Mouse (Mus musculus) c-Kit-positive CD71-positive TER-119-negative erythroid progenitor cells, embryonic 14.5 days (primary cell): ENCODE measurements around the gene Nkain4.

Experiments used
- DNase-seq: peaks from one replicate; pipeline ENCODE4 v3.0.0-alpha.2; 2013; ENCODE audit warnings: low read depth

The Nkain4 gene

DNA sequence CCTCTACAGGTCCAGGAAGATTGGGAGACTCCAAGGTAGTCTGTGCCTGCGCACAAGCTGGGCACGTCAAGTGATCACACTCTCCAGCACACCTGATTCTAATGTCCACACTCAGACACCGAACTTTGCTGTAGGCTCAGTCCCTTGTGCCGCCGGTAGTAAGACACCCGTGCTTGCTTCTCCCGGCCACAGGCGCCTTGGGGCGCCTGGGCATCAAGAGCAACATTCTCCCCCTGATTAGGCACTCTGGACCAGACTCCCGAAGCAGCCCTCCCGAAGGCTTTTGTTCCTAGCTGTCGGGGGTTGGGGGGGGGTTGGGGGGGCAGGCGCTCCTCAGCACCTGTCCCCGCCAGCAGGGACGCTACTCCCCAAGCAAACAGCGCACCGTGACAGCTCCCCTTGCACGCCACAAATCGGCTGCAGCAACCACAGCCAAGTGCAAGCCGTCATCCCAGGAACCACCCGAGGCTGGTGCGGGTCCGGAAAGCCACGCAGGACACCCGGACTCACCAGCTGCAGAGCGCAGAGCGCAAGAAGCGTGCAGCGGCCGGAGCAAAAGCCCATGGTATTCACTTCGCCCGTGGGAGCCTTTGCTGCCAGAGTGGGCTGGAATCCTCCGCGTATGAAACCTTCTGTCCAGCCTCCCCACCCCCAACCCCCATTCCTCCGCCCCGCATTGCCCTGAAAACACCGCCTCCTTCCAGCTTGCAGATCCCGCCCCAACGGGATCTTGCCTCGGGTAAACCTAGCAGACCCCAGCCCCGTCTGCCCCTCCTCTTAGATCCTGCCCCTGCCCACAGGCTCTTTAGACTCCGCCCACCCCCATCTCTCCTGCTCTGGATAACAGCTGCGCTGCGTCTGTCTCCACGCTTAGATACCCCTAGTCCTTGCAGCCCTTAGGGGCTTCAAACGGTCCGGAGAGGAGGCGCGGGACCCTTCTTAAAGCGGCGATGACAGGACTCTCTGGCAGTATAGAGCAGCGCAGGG, at the start of gene Nkain4:
Nkain4 (minus strand) TSS at position 639 of the 987 bp plus-strand sequence.
- DNase-seq, result no peak

DNA sequence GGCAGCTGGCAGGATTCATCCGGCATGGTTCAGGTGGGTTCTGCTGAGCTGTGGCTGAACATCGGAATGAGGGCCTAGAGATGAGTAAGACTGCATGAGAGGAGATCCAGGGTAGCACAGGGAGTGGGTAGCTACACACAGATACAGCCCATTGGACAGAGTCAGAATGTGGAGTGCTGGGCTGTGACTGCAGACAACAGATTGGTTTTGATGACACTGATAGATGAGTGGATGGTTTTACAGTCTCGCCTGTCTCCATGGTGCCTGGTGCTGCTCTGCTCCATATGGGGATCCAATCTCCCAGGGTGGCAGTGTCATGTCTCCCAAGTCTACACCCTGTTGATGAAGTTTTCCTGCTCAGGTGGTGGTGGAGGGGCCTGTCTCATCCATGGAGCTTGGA, 42.4 kb upstream of the Nkain4 start:
- DNase-seq, result no peak

DNA sequence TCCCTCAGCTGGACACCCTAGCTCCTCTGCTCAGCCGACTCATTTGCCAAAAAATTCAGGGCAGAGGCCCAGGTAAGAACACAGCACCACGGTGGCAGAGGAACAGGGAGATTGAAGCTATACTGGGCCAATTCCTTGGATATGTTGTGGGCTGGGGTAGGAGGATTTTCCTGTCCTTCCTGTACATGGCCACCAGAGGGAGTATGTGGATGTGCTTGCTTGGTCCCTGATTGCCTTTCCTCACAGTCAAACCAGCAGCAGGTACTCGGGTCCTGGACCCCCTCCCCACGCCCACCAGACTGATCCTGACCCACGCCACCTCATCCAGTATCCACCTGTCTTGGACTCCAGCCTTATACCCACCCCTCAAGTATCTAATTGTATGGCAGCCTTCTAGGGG, 41.9 kb upstream of the Nkain4 start:
- peak; percentile 11 for DNase-seq

GRCm38 (mm10) chr2:180995457-180995856, 41.0 kb upstream of the Nkain4 start:
- no peak for DNase-seq

DNA sequence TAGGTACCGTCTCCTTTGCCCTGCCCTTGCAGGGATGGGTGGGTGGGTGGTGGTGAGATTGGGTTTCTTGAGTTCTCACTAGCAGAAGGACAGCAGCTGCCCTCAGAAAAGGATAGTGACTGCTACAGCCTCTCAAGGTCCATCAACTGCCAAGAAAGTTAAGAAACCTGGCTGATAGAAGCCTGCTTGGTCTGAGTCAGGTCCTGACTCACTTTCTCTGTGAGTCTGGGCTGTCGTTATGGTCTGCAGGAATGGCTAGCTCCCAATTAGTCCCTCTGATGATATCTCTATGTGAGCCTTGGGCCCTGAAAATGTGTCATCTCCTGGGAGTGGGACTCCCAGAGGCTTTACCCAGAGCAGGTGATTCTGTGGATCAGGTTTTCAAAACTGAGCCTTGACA, 39.9 kb upstream of the Nkain4 start:
- DNase-seq, result no peak

GRCm38 (mm10) chr2:180990347-180990746, 35.8 kb upstream of the Nkain4 start:
- no peak for DNase-seq

- no peak for DNase-seq
Measured at GRCm38 (mm10) chr2:180988948-180989347, 34.4 kb upstream of the Nkain4 start.

GRCm38 (mm10) chr2:180988347-180988913, 33.9 kb upstream of the Nkain4 start:
- DNase-seq, result no peak

DNA sequence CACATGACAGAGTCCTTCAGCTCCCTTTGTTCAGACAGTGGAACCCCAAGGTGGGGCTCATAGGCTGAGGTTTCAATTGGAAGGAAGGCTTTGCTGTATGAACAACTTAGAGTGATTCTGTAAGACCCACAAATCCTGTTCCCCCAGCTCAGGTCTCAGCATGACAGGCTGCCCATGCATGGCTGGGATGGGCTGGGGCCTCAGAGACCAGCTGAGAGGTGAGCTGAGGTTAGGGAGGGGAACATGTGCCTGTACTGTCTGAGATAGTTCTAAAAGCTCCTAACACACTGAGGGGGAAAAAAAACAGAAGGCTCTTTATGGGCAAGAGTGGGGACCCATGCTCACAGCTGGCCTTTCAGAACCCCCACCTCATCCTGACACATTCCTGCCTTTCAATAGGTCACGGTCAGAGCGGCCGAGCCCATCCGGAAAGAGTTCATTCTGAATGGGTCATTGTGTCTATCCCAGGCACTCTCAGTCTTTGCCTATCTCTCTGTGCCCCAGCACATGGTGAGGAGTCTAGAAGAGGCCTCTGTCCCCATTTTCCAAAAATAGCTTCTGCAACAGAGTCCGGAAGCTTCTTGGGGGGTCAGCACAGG, 33.0 kb upstream of the Nkain4 start:
- DNase-seq, result no peak

DNA sequence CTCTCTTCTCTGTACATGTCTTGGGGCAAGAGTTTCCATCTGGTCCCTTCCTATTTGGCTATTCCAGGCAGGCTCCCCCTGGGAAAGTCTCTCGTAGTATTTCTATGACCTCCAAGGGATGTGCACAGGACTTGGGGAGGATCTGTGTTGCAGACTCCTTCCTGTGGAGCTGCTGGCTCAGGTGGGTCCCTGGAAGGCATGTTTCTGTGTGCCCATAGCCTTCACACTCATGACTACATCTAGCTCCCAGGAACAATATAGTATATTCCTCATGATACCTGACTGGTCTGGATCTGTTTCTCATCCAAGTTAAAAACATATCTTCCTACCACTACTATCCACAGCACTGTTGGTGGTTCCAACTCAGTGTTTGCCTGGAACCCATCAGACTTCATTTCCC, 32.5 kb upstream of the Nkain4 start:
- no peak for DNase-seq

DNA sequence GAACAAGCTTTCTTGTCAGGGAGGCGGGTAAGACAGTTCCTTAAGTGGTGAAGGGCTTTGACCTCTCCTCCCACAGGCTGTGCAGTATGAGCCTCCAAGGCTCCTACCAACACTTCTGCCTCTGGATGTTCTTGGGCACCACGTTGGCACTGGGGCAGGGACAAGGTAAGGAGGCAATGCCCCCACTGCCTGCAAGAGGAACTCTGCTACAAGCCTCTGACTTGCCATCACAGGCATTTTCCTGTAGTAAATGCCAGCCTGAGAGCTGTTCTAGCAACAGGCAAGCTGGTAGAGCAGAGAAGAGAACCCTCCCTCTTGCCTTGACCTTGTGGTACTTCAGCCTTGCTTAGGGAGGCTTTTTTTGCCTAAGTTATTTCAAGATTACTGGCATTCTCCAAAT, 31.9 kb upstream of the Nkain4 start, which contains the start of gene Col20a1:
Col20a1 (plus strand) TSS at position 87 of the 400 bp plus-strand sequence.
- no peak for DNase-seq

- no peak for DNase-seq
Measured at GRCm38 (mm10) chr2:180985635-180986034, 31.1 kb upstream of the Nkain4 start.

DNA sequence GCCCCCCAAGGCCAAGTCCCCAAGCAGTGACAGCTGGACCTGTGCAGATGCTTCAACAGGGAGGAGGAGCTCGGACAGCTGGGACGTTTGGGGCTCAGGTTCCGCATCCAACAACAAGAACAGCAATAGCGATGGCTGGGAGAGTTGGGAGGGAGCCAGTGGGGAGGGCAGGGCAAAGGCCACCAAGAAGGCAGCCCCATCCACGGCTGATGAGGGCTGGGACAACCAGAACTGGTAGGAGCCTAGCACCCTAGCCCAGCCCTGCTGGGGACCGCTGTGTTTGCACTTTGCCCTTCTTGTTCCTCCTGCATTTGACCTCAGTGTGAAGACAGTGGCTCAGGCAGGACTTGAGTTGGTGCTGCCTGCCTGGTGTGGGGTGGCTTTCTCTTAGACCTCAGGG, 26.6 kb upstream of the Nkain4 start:
- DNase-seq, result no peak

DNA sequence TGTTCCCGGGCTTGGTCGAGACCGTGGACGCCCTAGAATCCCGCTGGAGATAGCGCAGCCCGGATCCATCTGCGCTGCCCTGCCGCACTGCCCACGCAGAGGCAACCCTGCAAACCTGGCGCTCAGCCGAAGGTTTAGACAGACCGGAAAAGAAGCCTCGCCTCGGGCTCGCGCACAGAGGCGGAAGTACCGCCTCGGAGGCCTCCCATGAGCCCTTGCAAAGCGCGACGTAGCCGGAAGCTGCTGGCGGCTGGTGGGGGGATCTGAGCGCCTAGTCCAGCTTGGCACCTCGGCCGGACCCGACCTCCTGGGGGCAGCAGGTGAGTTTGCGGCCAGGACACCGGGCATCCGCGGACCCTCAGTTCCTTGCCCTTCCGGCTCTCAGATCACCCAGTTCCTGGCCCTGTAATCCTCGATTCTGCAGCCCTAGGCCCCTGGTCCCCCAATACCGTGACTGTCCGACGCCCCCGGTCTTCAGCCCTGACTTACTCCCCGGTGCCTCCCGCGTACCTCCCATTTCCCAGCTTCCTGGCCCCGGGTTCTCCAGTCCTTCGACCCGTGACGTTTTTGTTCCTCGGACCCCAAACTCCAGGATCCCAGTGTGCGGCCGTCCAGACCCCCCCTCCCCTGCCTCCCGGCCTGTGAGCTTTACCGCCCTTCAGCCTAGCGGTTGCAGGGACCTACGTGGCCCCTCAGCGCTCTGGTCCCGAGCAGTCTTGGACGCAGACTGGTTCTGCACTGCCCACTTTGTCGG, 12.7 kb upstream of the Nkain4 start, which contains the start of gene Arfgap1:
Arfgap1 (plus strand) TSS at position 216 of the 754 bp plus-strand sequence.
- DNase-seq, result peak; percentile 75

DNA sequence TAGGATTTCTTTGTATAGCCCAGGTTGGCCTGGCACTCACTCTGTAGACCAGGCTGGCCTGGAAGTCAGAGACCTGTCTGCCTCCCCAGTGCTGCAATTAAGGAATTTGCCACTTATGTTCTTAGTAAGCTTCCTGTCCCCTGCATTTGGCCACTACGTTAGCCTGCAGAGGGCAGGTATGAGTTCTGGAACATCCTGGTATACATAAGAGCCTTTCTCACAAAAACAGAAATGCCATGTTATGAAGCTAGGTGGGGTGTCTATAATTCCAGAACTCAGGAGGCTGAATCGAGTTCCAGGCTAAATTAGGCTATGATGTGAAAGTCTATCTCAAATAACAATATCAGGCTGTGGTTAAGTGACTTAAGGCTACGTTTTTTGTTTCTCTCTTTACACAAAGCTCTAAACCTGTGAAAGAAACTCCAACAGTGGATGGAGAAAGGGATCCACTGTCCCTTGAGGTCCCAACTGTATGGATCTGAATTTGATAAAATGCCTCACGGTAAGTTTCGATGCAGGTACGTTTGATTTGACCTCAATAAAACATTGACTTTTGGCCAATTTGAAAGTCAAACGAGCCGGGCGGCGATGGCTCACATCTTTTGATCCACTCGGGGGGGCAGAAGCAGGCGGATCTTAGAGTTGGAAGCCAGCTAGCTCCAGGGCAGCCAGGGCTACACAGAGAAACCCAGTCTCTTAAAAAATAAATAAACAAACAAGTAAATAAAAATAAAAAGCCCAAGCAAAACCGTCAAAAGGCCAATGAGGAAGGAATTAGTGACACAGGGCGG, 11.8 kb upstream of the Nkain4 start:
- DNase-seq, result peak; percentile 40

GRCm38 (mm10) chr2:180963956-180964355, 9.5 kb upstream of the Nkain4 start:
- DNase-seq, result peak; percentile 71

- DNase-seq, result no peak
Measured at GRCm38 (mm10) chr2:180962616-180963308, 8.3 kb upstream of the Nkain4 start.

- DNase-seq, result no peak
Measured at GRCm38 (mm10) chr2:180960187-180960586, 5.7 kb upstream of the Nkain4 start.

GRCm38 (mm10) chr2:180959605-180960004, 5.1 kb upstream of the Nkain4 start:
- DNase-seq, result no peak

- no peak for DNase-seq
Measured at GRCm38 (mm10) chr2:180953638-180954037, 861 bp downstream of the Nkain4 start.
